Mouse (Mus musculus) MEL (cell line): ENCODE data around the gene Nmb. TPM values are rescaled to one million over a fixed set of nuclear protein-coding genes. Genes with fewer than 3 reads are reported as not detected.
A peak's percentile ranks its signal among the peaks of the same experiment; 100 is the strongest.

Experiments used
- DNase-seq: peaks from one replicate; pipeline ENCODE4 v3.0.0; 2011; ENCODE audit warnings: low read depth, low spot score
- H3K27ac ChIP-seq: 2 replicates; pipeline ENCODE4 v1.5.1; 2012; ENCODE audit warnings: low read depth, mild to moderate bottlenecking, control low read depth, low read length, moderate library complexity; ENCODE audit not compliant: control insufficient read depth
- H3K27me3 ChIP-seq, 2 experiments: fragments of 150-350 bp in 1 of 2; sonication (generic) in 1 of 2; 2 replicates each; pipeline ENCODE4 v1.6.1; 2012; ENCODE audit warnings: low read length in 2 of 2, mild to moderate bottlenecking in 2 of 2, improper control_type of control experiment in 1 of 2, moderate library complexity in 1 of 2; ENCODE audit not compliant: insufficient read depth in 2 of 2, control insufficient read depth in 1 of 2
- H3K36me3 ChIP-seq, 2 experiments: 2 replicates each; pipeline ENCODE4 v1.6.1; 2012 to 2014; ENCODE audit warnings: low read length in 2 of 2, improper control_type of control experiment in 1 of 2, inconsistent platforms in 1 of 2, mild to moderate bottlenecking in 1 of 2; ENCODE audit not compliant: insufficient read depth in 2 of 2, control insufficient read depth in 1 of 2
- H3K4me1 ChIP-seq, 2 experiments: fragments of 150-350 bp in 1 of 2; sonication (generic) in 1 of 2; 2 replicates each; pipeline ENCODE4 v1.6.1; 2012; ENCODE audit warnings: low read length in 2 of 2, improper control_type of control experiment in 1 of 2, mild to moderate bottlenecking in 1 of 2; ENCODE audit not compliant: insufficient read depth in 2 of 2, control insufficient read depth in 1 of 2
- H3K4me3 ChIP-seq, 2 experiments: fragments of 150-350 bp in 1 of 2; sonication (generic) in 1 of 2; 2 replicates each; pipeline ENCODE4 v1.5.1; 2012; ENCODE audit warnings: low read depth in 2 of 2, low read length in 2 of 2, mild to moderate bottlenecking in 2 of 2, moderate library complexity in 2 of 2, control low read depth in 1 of 2, improper control_type of control experiment in 1 of 2; ENCODE audit not compliant: control insufficient read depth in 1 of 2, insufficient read depth in 1 of 2
- H3K79me2 ChIP-seq: 2 replicates; pipeline ENCODE4 v1.6.1; 2012; ENCODE audit warnings: mild to moderate bottlenecking, low read length, moderate library complexity; ENCODE audit not compliant: control insufficient read depth, poor library complexity, insufficient read depth
- H3K9ac ChIP-seq: 2 replicates; pipeline ENCODE4 v1.6.1; 2012; ENCODE audit warnings: low read depth, mild to moderate bottlenecking, control low read depth, low read length, moderate library complexity; ENCODE audit not compliant: control insufficient read depth, poor library complexity, severe bottlenecking
- H3K9me3 ChIP-seq: fragments of 150-350 bp; sonication (generic); replicated peaks from 2 replicates; pipeline ENCODE4 v1.6.1; 2012; ENCODE audit warnings: mild to moderate bottlenecking, low read length, improper control_type of control experiment, moderate library complexity; ENCODE audit not compliant: insufficient read depth
- CHD1 ChIP-seq: IDR thresholded peaks from 2 replicates; pipeline ENCODE4 v1.6.1; 2012; ENCODE audit warnings: low read depth, mild to moderate bottlenecking, inconsistent platforms, low read length, improper control_type of control experiment
- CHD2 ChIP-seq: IDR thresholded peaks from 2 replicates; pipeline ENCODE4 v1.6.1; 2011; ENCODE audit warnings: low read length, improper control_type of control experiment
- CTCF ChIP-seq, 3 experiments: IDR thresholded peaks in 2 of 3; conservative IDR thresholded peaks in 1 of 3; 2 replicates each; pipeline ENCODE4 v1.5.1; 2011 to 2012; ENCODE audit warnings: low read length in 3 of 3, low read depth in 2 of 3, mild to moderate bottlenecking in 2 of 3, improper control_type of control experiment in 1 of 3, inconsistent platforms in 1 of 3, mixed read lengths in 1 of 3, moderate library complexity in 1 of 3; ENCODE audit not compliant: control insufficient read depth in 1 of 3, insufficient read depth in 1 of 3, poor library complexity in 1 of 3, severe bottlenecking in 1 of 3
- E2F4 ChIP-seq: IDR thresholded peaks from 2 replicates; pipeline ENCODE4 v1.6.1; 2011; ENCODE audit warnings: low read depth, low read length, improper control_type of control experiment, borderline replicate concordance
- ELF1 ChIP-seq: IDR thresholded peaks from 2 replicates; pipeline ENCODE4 v1.6.1; 2014; ENCODE audit warnings: low read depth, mild to moderate bottlenecking, inconsistent platforms, low read length, improper control_type of control experiment, moderate library complexity
- GABPA ChIP-seq: IDR thresholded peaks from 2 replicates; pipeline ENCODE4 v1.6.1; 2012; ENCODE audit warnings: low read depth, mild to moderate bottlenecking, inconsistent platforms, low read length, improper control_type of control experiment, moderate library complexity
- HCFC1 ChIP-seq: IDR thresholded peaks from 2 replicates; pipeline ENCODE4 v1.6.1; 2012; ENCODE audit warnings: low read depth, mild to moderate bottlenecking, inconsistent platforms, low read length, improper control_type of control experiment, moderate library complexity
- KAT2A ChIP-seq: conservative IDR thresholded peaks from 2 replicates; pipeline ENCODE4 v1.6.1; 2012; ENCODE audit warnings: low read depth, low read length, improper control_type of control experiment, inconsistent platforms
- MAFK ChIP-seq: IDR thresholded peaks from 2 replicates; pipeline ENCODE4 v1.6.1; 2011; ENCODE audit warnings: low read depth, mild to moderate bottlenecking, low read length, improper control_type of control experiment, borderline replicate concordance
- MAX ChIP-seq: IDR thresholded peaks from 2 replicates; pipeline ENCODE4 v1.6.1; 2011; ENCODE audit warnings: low read length, improper control_type of control experiment
- MAZ ChIP-seq: IDR thresholded peaks from 2 replicates; pipeline ENCODE4 v1.6.1; 2012; ENCODE audit warnings: low read depth, mild to moderate bottlenecking, inconsistent platforms, low read length, improper control_type of control experiment
- MEF2A ChIP-seq: IDR thresholded peaks from 2 replicates; pipeline ENCODE4 v1.6.1; 2014; ENCODE audit warnings: low read depth, mild to moderate bottlenecking, inconsistent platforms, low read length, improper control_type of control experiment; ENCODE audit not compliant: poor library complexity, insufficient replicate concordance, severe bottlenecking; ENCODE audit errors: extremely low read depth
- MXI1 ChIP-seq: IDR thresholded peaks from 2 replicates; pipeline ENCODE4 v1.6.1; 2011; ENCODE audit warnings: mild to moderate bottlenecking, low read depth, low read length, improper control_type of control experiment
- MYB ChIP-seq: IDR thresholded peaks from 2 replicates; pipeline ENCODE4 v1.6.1; 2011; ENCODE audit warnings: mild to moderate bottlenecking, low read depth, low read length, improper control_type of control experiment
- MYC ChIP-seq: IDR thresholded peaks from 2 replicates; pipeline ENCODE4 v1.6.1; 2011; ENCODE audit warnings: low read depth, mild to moderate bottlenecking, low read length, improper control_type of control experiment, moderate library complexity
- NELFE ChIP-seq: IDR thresholded peaks from 2 replicates; pipeline ENCODE4 v1.6.1; 2011; ENCODE audit warnings: low read depth, low read length, improper control_type of control experiment
- NRF1 ChIP-seq: IDR thresholded peaks from 2 replicates; pipeline ENCODE4 v1.6.1; 2014; ENCODE audit warnings: low read depth, mild to moderate bottlenecking, inconsistent platforms, low read length, improper control_type of control experiment, moderate library complexity; ENCODE audit not compliant: poor library complexity, insufficient read depth, severe bottlenecking
- POLR2A ChIP-seq, 2 experiments: IDR thresholded peaks; 2 replicates each; pipeline ENCODE4 v1.6.1; 2011 to 2012; ENCODE audit warnings: low read length in 2 of 2, mild to moderate bottlenecking in 2 of 2, control low read depth in 1 of 2, improper control_type of control experiment in 1 of 2, low read depth in 1 of 2, moderate library complexity in 1 of 2; ENCODE audit not compliant: control insufficient read depth in 1 of 2, insufficient read depth in 1 of 2, poor library complexity in 1 of 2
- POLR2AphosphoS2 ChIP-seq: IDR thresholded peaks from 2 replicates; pipeline ENCODE4 v1.6.1; 2011; ENCODE audit warnings: low read length, improper control_type of control experiment
- POLR2AphosphoS5 ChIP-seq: IDR thresholded peaks from 2 replicates; pipeline ENCODE4 v1.6.1; 2012; ENCODE audit warnings: low read depth, borderline replicate concordance, mild to moderate bottlenecking, inconsistent platforms, low read length, moderate library complexity, mixed read lengths
- RAD21 ChIP-seq: IDR thresholded peaks from 2 replicates; pipeline ENCODE4 v1.6.1; 2011; ENCODE audit warnings: mild to moderate bottlenecking, low read depth, low read length, improper control_type of control experiment
- RCOR1 ChIP-seq: IDR thresholded peaks from 2 replicates; pipeline ENCODE4 v1.6.1; 2012; ENCODE audit warnings: low read depth, mild to moderate bottlenecking, inconsistent platforms, low read length, improper control_type of control experiment
- SIN3A ChIP-seq: IDR thresholded peaks from 2 replicates; pipeline ENCODE4 v1.6.1; 2012; ENCODE audit warnings: low read length, improper control_type of control experiment, inconsistent platforms
- SMC3 ChIP-seq: IDR thresholded peaks from 2 replicates; pipeline ENCODE4 v1.6.1; 2011; ENCODE audit warnings: low read depth, low read length, improper control_type of control experiment
- TAL1 ChIP-seq: IDR thresholded peaks from 2 replicates; pipeline ENCODE4 v1.6.1; 2012; ENCODE audit warnings: mild to moderate bottlenecking, inconsistent platforms, low read length, moderate library complexity, mixed read lengths
- TBP ChIP-seq: IDR thresholded peaks from 2 replicates; pipeline ENCODE4 v1.8.0; 2011; ENCODE audit warnings: low read depth, low read length, improper control_type of control experiment
- TCF12 ChIP-seq: IDR thresholded peaks from 2 replicates; pipeline ENCODE4 v1.6.1; 2014; ENCODE audit warnings: low read depth, mild to moderate bottlenecking, inconsistent platforms, low read length, improper control_type of control experiment, moderate library complexity
- USF1 ChIP-seq: IDR thresholded peaks from 2 replicates; pipeline ENCODE4 v1.6.1; 2014; ENCODE audit warnings: low read depth, mild to moderate bottlenecking, inconsistent platforms, low read length, improper control_type of control experiment, moderate library complexity
- USF2 ChIP-seq, 2 experiments: IDR thresholded peaks; 2 replicates each; pipeline ENCODE4 v1.6.1; 2011 to 2012; ENCODE audit warnings: improper control_type of control experiment in 2 of 2, low read length in 2 of 2, borderline replicate concordance in 1 of 2, inconsistent platforms in 1 of 2, low read depth in 1 of 2, mild to moderate bottlenecking in 1 of 2; ENCODE audit not compliant: insufficient read depth in 1 of 2
- ZNF384 ChIP-seq: IDR thresholded peaks from 2 replicates; pipeline ENCODE4 v1.6.1; 2012; ENCODE audit warnings: low read depth, mild to moderate bottlenecking, inconsistent platforms, low read length, improper control_type of control experiment
- polyA plus RNA-seq, 2 experiments: library from polyadenylated mRNA; stranded (reverse) in 1 of 2; unstranded in 1 of 2; fragments of >175 nt in 1 of 2; fragments of >200 nt in 1 of 2; gene quantifications; 2 replicates each; pipeline versions ENCODE4 v1.2.1 to v1.2.4; 2012; ENCODE audit warnings: low replicate concordance in 2 of 2, low read depth in 1 of 2; ENCODE audit not compliant: insufficient read length in 2 of 2, insufficient read depth in 1 of 2, missing spikeins in 1 of 2
- total RNA-seq: library from RNA; depleted of rRNA; stranded (reverse); fragments of 300-350 nt; gene quantifications from 2 replicates; pipeline ENCODE4 v1.2.3, GENCODE M21; 2012

Nmb gene
- total and polyA plus RNA-seq, 3 experiments = 4.4 to 4.6 TPM; not detected in 1

DNA sequence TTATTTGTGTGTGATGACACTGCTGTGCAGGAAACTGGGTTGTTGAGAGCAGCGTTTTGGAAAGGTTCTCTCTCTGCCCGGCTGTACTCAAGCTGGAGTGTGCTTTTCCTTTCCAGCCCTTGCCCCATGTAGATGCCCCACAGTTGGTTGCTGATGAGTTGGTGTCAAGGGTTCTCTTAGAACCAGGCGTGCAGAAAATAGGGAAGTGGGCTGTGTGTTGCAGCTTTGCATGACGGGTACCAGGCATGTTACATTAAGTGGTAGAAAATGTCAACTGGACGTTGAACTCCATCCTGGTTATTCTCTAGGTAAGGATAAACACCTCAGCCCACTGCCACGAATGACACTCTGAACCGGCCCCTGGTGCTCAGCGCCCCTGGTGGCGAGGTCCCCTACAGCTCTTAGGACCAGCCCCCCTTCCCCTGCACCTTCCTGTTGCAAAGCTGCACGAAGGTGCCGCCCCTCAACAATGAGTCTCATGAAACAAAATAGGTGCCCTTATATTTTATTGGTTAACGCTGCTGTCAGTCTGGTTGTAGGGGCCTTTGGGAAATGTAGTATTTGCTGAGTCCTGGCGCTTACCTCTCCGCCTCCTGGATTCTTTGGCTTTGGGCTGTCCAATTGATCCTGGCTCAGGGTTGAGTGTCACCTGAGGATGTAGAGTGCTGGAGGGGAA, 21.9 kb downstream of the Nmb start:
- TF ChIP-seq HCFC1 (peak; percentile 99), CHD1 (no peak), MAZ (peak; percentile 67; the same call in 1 of the 2 replicates), SIN3A (peak; percentile 91), POLR2A (IDR thresholded peaks at IDR 0.05; ENCODE audit: control insufficient read depth in 1 of 2, insufficient read depth in 1 of 2, low read depth in 1 of 2, low read length in 2 of 2, poor library complexity in 1 of 2) (peak; percentile 56 to 76; a peak in 2 of 4 replicates), MAX (peak; percentile 74), TCF12 (0 out of 2 replicates have a peak, but pooled peaks have one; percentile 6), GABPA (no peak), RAD21 (peak; percentile 10; the same call in 1 of the 2 replicates), KAT2A (peak; percentile 91), CHD2 (peak; percentile 83), NELFE (peak; percentile 43), ZNF384 (no peak), ELF1 (peak; percentile 80), MAFK (no peak), MYC (peak; percentile 34), MXI1 (peak; percentile 53; the same call in 1 of the 2 replicates), MEF2A (no peak), TBP (0 out of 2 replicates have a peak, but pooled peaks have one; percentile 48), CTCF (IDR thresholded peaks at IDR 0.05 in 2 of 3, conservative IDR thresholded peaks at IDR 0.05 in 1 of 3; ENCODE audit: control insufficient read depth in 1 of 3, insufficient read depth in 1 of 3, low read depth in 2 of 3, low read length in 3 of 3, poor library complexity in 1 of 3, severe bottlenecking in 1 of 3) (peak; percentile 51 to 55 (median 51)), TAL1 (no peak), POLR2AphosphoS2 (no peak)
- TF ChIP-seq, all 39 proteins: peak for 15
- Histone ChIP-seq H3K27ac (peak overlapping the region; percentile 8), H3K36me3 (0 out of 4 replicates have a peak, but pooled peaks cover 0 to 2% of the 10 kb centered on the region in 2 experiments)

GRCm38 (mm10) chr7:80875727-80876126, 29.1 kb downstream of the Nmb start:
- no peak for TF ChIP-seq MXI1
- TF ChIP-seq ZNF384 = no peak
- no peak for TF ChIP-seq ELF1
- no peak for TF ChIP-seq TCF12
- no peak for TF ChIP-seq MAFK
- TF ChIP-seq NRF1 = no peak
- no peak for TF ChIP-seq HCFC1
- TF ChIP-seq RCOR1 = no peak
- TF ChIP-seq POLR2AphosphoS5 = no peak
- TF ChIP-seq POLR2A (IDR thresholded peaks at IDR 0.05; ENCODE audit: control insufficient read depth in 1 of 2, insufficient read depth in 1 of 2, low read depth in 1 of 2, low read length in 2 of 2, poor library complexity in 1 of 2) = no peak
- TF ChIP-seq E2F4 = no peak
- no peak for TF ChIP-seq TAL1
- TF ChIP-seq USF1 = no peak
- no peak for TF ChIP-seq SMC3
- TF ChIP-seq MYB = no peak
- no peak for TF ChIP-seq USF2 (IDR thresholded peaks at IDR 0.05; ENCODE audit: borderline replicate concordance in 1 of 2, insufficient read depth in 1 of 2, low read depth in 1 of 2, low read length in 2 of 2)
- no peaks in the 10 kb centered on the region for H3K36me3 ChIP-seq
- H3K9ac ChIP-seq = no peak overlapping the region
- H3K4me1 ChIP-seq = no peaks in the 10 kb centered on the region
- no peak overlapping the region for H3K27ac ChIP-seq
- no peaks in the 10 kb centered on the region for H3K79me2 ChIP-seq
- no peak overlapping the region for H3K4me3 ChIP-seq
- no peak for DNase-seq
- no peaks in the 10 kb centered on the region for H3K9me3 ChIP-seq
- no peaks in the 10 kb centered on the region for H3K27me3 ChIP-seq

More for the DNA sequence above, 21.9 kb downstream of the Nmb start:
- Histone ChIP-seq H3K27me3 (no peaks in the 10 kb centered on the region), H3K79me2 (no peaks in the 10 kb centered on the region), H3K4me3 (peak overlapping the region; percentile 58 to 67), H3K9ac (peak overlapping the region; percentile 62), H3K4me1 (peaks cover 0 to 3% of the 10 kb centered on the region in 2 experiments; a peak in 1 of 4 replicates), H3K9me3 (no peaks in the 10 kb centered on the region)
- peak; percentile 97 for DNase-seq
